Mouse (Mus musculus): Measurements from ENCODE around the gene Gdf3.
"Not testable (repeated sequence)": the region's sequence is repeated elsewhere in the genome, so short reads cannot be mapped to it uniquely, and the experiment has no call there.

DNA sequence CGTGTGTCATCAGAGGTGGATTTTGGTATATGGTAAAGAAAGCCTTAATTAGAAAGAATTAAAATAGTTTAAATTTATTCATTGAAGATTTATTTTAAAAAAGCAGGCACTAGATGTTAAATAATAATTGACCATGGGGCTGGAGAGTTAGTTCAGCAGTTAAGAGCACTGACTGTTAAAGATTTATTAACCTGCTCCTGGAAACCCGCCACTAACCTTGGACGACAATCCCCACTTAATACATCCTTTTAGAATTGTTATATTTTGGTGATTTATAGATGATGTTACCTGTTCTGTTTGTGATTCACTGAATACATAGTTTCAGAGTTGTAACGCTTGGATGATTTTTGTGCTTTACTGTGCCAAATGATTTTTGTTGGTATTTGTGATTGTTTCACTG lies 27.7 kb upstream of the Gdf3 start:
- TF ChIP-seq CTCF (IDR thresholded peaks at IDR 0.05; ENCODE audit: low read depth); EP300 (optimal IDR thresholded peaks at IDR 0.05): not testable (repeated sequence)
